Mouse (Mus musculus) liver, embryonic 16.5 days (tissue): Measurements from ENCODE around the gene Olfr1342. TPM values are rescaled to one million over a fixed set of nuclear protein-coding genes. Genes with fewer than 3 reads are reported as not detected.

Experiments
- ATAC-seq: fragments of 200-750 bp; cut with Nextera tagmentation; 2 replicates; pipeline ENCODE4 v1.8.0; 2017; ENCODE audit warnings: low read depth, mild to moderate bottlenecking, moderate number of reproducible peaks, moderate library complexity
- H3K27ac ChIP-seq: fragments of 300-500 bp; sonication (generic); 2 replicates; pipeline ENCODE4 v1.5.1; 2014; ENCODE audit warnings: mild to moderate bottlenecking, low read length
- H3K27me3 ChIP-seq: fragments of 300-500 bp; sonication (generic); 2 replicates; pipeline ENCODE4 v1.6.1; 2014; ENCODE audit warnings: low read depth, low read length, mixed read lengths; ENCODE audit not compliant: control insufficient read depth, insufficient read depth
- H3K36me3 ChIP-seq: fragments of 300-500 bp; sonication (generic); 2 replicates; pipeline ENCODE4 v1.6.1; 2014; ENCODE audit warnings: mild to moderate bottlenecking; ENCODE audit not compliant: control insufficient read depth, insufficient read depth
- H3K4me1 ChIP-seq: fragments of 300-500 bp; sonication (generic); 2 replicates; pipeline ENCODE4 v1.6.1; 2014; ENCODE audit warnings: low read depth, low read length, mixed read lengths; ENCODE audit not compliant: control insufficient read depth
- H3K4me2 ChIP-seq: fragments of 300-500 bp; sonication (generic); 2 replicates; pipeline ENCODE4 v1.6.1; 2014; ENCODE audit warnings: low read depth, low read length, mixed read lengths
- H3K4me3 ChIP-seq: fragments of 300-500 bp; sonication (generic); 2 replicates; pipeline ENCODE4 v1.5.1; 2014; ENCODE audit warnings: low read depth, mild to moderate bottlenecking, low read length
- H3K9ac ChIP-seq: fragments of 300-500 bp; sonication (generic); 2 replicates; pipeline ENCODE4 v1.6.1; 2014; ENCODE audit warnings: low read depth, low read length
- H3K9me3 ChIP-seq: fragments of 300-500 bp; sonication (generic); replicated peaks from 2 replicates; pipeline ENCODE4 v1.6.1; 2016; ENCODE audit warnings: low read length; ENCODE audit not compliant: control insufficient read depth
- WGBS: fragments of 180-500 bp; shearing (Covaris S2); extraction: QIAGEN DNeasy Blood & Tissue Kit; methylation state at CpG from one replicate; pipeline ENCODE4 v1.1.7; 2014; ENCODE audit not compliant: insufficient replicate concordance; 5-methylcytosine and 5-hydroxymethylcytosine counted together
- polyA plus RNA-seq: library from polyadenylated mRNA; unstranded; fragments of >200 nt; fragmentation: Nextera tagmentation; extraction: Ambion mirVana; gene quantifications from 2 replicates; pipeline ENCODE4 v1.2.1, GENCODE M21; 2015

Olfr1342 gene
- not detected in 2 replicates for polyA plus RNA-seq

- Histone ChIP-seq H3K27me3 (no peaks in the 10 kb centered on the region), H3K9me3 (no peaks in the 10 kb centered on the region), H3K27ac (no peak within 1 kb of the TSS), H3K4me2 (no peak within 1 kb of the TSS), H3K4me3 (no peak within 1 kb of the TSS), H3K4me1 (no peaks in the 10 kb centered on the region), H3K36me3 (no peaks in the 10 kb centered on the region), H3K9ac (no peak within 1 kb of the TSS)
- ATAC-seq, result no peak
- WGBS, result 19% methylated on average over 12 of the region's 12 CpGs
Observed at GRCm38 (mm10) chr4:118692412-118692973, at the start of gene Olfr1342. Gene Olfr1342, minus strand, starts transcription at chr4:118692756.

DNA sequence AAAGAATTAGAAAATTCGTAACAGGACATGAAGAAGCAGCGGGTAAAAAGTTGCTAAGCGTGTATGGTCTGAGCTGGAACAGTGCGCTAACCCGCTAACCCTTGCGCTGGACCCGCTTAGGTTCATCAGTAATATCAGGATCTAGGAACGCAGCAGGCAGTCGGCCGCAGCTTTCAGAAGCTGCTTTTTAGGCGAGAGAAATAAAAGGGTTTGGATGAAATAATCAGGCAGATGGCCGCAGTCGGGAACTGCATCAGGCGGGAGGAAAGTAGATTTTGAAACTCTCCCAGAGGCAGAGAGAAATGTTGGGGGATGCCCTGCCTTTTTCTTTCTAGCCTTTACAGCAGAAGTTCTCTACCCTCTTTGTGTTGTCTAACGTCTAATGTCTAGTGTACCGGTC is 49.3 kb upstream of the Olfr1342 start:
- Histone ChIP-seq H3K27ac (no peak overlapping the region), H3K4me1 (no peaks in the 10 kb centered on the region), H3K4me3 (no peak overlapping the region), H3K4me2 (no peak overlapping the region), H3K27me3 (peaks cover 7% of the 10 kb centered on the region), H3K9me3 (no peaks in the 10 kb centered on the region), H3K9ac (no peak overlapping the region), H3K36me3 (no peaks in the 10 kb centered on the region)
- no peak for ATAC-seq
- WGBS, result 15% methylated on average over 16 of the region's 16 CpGs

DNA sequence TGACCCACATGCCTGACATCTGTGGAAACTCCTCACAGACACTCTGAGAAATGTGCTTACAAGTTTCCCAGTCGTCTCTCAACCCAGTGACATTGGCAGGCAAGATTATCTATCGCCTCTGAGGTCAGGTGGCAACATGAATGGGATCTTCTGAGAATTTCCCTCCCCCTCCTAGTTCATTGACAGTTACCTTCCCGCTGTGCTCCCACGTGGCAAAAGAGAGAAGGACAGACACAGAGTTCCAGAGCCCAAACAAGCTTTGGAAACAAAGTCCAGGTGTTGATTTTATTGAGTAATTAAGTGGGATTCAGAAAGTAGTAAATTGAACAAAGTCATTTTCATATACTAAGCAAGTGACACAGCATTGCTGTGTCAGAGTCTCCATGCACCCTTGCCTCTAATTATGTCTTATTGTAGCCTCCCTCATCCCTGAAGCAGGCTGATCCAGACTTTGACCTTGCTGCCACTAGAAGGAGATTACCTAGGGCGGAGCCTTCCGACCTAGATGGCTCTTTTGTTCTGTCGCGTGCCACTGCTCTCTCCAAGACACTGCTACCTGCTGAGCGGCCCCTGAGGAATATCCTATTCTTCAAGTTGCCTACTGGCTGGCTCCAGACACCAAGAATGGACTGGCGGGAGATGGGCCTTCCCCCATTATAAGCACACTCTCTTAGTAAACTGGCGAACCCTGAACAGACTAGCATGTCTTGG is 48.6 kb upstream of the Olfr1342 start:
- no peak overlapping the region for H3K4me2 ChIP-seq
- no peaks in the 10 kb centered on the region for H3K4me1 ChIP-seq
- H3K9ac ChIP-seq, result no peak overlapping the region
- H3K27ac ChIP-seq, result no peak overlapping the region
- peaks cover 7% of the 10 kb centered on the region for H3K27me3 ChIP-seq
- H3K4me3 ChIP-seq, result no peak overlapping the region
- no peak for ATAC-seq
- no peaks in the 10 kb centered on the region for H3K9me3 ChIP-seq
- WGBS, result 9% methylated on average over 11 of the region's 11 CpGs
- H3K36me3 ChIP-seq, result no peaks in the 10 kb centered on the region

- WGBS, result 30% methylated on average over 3 of the region's 3 CpGs
- Histone ChIP-seq H3K27ac (no peak overlapping the region), H3K36me3 (no peaks in the 10 kb centered on the region), H3K27me3 (peaks cover 7% of the 10 kb centered on the region), H3K9ac (no peak overlapping the region), H3K4me2 (no peak overlapping the region), H3K4me1 (no peaks in the 10 kb centered on the region), H3K4me3 (no peak overlapping the region), H3K9me3 (no peaks in the 10 kb centered on the region)
- ATAC-seq, result no peak
Observed at GRCm38 (mm10) chr4:118739574-118739973, 47.0 kb upstream of the Olfr1342 start.

DNA sequence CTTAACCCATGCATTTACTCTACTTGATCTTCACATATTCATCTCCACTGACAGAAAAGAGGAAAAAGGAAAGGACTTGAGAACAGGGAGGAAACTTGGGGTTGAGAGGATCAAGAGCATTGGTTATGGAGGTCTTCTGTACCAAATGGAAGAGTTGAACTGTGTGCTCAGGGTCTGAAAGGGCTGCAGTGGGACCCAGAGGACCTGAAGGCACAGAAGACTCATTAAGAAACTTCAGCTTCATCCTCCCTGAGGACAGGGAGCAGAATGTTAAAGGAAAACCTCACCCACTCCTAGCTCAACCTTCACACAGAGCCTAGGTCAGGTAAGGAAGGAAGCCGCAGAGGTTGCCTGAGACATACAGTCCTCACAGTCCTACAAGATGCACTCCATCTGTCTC is 39.3 kb upstream of the Olfr1342 start, which contains the start of gene Olfr1339:
Olfr1339 (plus strand) TSS at position 301 of the 400 bp plus-strand sequence.
- Histone ChIP-seq H3K36me3 (no peaks in the 10 kb centered on the region), H3K9ac (no peak within 1 kb of the TSS), H3K4me3 (no peak within 1 kb of the TSS), H3K4me1 (no peaks in the 10 kb centered on the region), H3K9me3 (no peaks in the 10 kb centered on the region), H3K4me2 (no peak within 1 kb of the TSS), H3K27me3 (no peaks in the 10 kb centered on the region), H3K27ac (no peak within 1 kb of the TSS)
- 86% methylated on average over 1 of the region's 1 CpGs for WGBS
- ATAC-seq, result no peak

- ATAC-seq, result no peak
- H3K9ac ChIP-seq, result no peak overlapping the region
- no peak overlapping the region for H3K4me3 ChIP-seq
- H3K27ac ChIP-seq, result no peak overlapping the region
- no peaks in the 10 kb centered on the region for H3K4me1 ChIP-seq
- H3K36me3 ChIP-seq, result no peaks in the 10 kb centered on the region
- H3K9me3 ChIP-seq, result no peaks in the 10 kb centered on the region
- no peaks in the 10 kb centered on the region for H3K27me3 ChIP-seq
- WGBS, result 41% methylated on average over 10 of the region's 10 CpGs
- H3K4me2 ChIP-seq, result no peak overlapping the region
Observed at GRCm38 (mm10) chr4:118721742-118722483, 29.4 kb upstream of the Olfr1342 start.

DNA sequence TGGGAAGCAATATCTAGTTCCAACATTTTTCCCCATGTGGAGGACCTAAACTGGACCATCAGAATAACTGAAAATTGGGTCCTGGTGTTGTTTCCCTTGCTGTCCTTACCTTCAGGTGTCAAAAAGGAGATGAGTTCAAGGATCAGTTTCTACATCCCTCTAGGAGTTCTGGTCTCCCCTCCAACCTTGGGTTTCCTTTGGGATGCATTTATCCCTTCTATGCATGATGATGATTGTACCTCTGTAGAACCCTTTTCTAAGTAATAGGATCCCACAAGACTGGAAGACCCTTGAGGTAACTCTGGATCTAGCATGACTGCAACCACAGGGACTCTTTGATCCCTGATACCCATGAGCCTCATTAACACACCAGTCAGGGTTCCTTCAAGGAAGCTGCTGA is 27.3 kb upstream of the Olfr1342 start, which contains the start of gene Olfr1340:
Olfr1340 (plus strand) TSS at position 301 of the 400 bp plus-strand sequence.
- Histone ChIP-seq H3K4me1 (no peaks in the 10 kb centered on the region), H3K4me3 (no peak within 1 kb of the TSS), H3K9ac (no peak within 1 kb of the TSS), H3K4me2 (no peak within 1 kb of the TSS), H3K27ac (no peak within 1 kb of the TSS), H3K9me3 (no peaks in the 10 kb centered on the region), H3K27me3 (no peaks in the 10 kb centered on the region), H3K36me3 (no peaks in the 10 kb centered on the region)
- no peak for ATAC-seq

- H3K27me3 ChIP-seq, result no peaks in the 10 kb centered on the region
- no peak for ATAC-seq
- H3K36me3 ChIP-seq, result no peaks in the 10 kb centered on the region
- H3K4me2 ChIP-seq, result no peak overlapping the region
- 59% methylated on average over 1 of the region's 1 CpGs for WGBS
- H3K9me3 ChIP-seq, result no peaks in the 10 kb centered on the region
- H3K4me1 ChIP-seq, result no peaks in the 10 kb centered on the region
- H3K4me3 ChIP-seq, result no peak overlapping the region
- no peak overlapping the region for H3K9ac ChIP-seq
- no peak overlapping the region for H3K27ac ChIP-seq
Observed at GRCm38 (mm10) chr4:118711656-118712055, 19.1 kb upstream of the Olfr1342 start.

- H3K9ac ChIP-seq, result no peak overlapping the region
- no peaks in the 10 kb centered on the region for H3K27me3 ChIP-seq
- no peaks in the 10 kb centered on the region for H3K9me3 ChIP-seq
- H3K4me3 ChIP-seq, result no peak overlapping the region
- H3K4me1 ChIP-seq, result no peaks in the 10 kb centered on the region
- no peak overlapping the region for H3K27ac ChIP-seq
- ATAC-seq, result no peak
- H3K36me3 ChIP-seq, result no peaks in the 10 kb centered on the region
- no peak overlapping the region for H3K4me2 ChIP-seq
- WGBS, result 64% methylated on average over 5 of the region's 5 CpGs
Observed at GRCm38 (mm10) chr4:118708086-118708485, 15.5 kb upstream of the Olfr1342 start.
